Mouse (Mus musculus): Measurements from ENCODE around the gene Grb7.

DNA sequence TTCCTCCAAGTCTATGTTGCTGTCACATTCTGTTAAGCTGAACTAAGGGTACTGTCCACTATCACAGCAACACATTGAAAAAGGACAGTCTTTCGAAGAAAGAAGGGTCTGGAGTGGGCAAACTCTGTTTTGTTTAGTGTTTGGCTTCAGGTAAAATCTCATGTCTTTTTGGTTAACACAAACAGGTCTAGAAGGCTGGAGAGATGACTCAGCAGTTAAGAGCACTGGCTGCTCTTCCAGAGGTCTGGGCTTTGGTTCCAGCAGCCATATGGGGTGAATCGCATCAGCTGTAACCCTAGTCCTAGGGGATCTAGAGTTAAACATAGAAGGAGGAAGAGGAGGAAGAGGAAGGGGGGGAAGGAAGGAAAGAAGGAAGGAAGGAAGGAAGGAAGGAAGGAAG, 39.6 kb downstream of the Grb7 start:
- TF ChIP-seq CTCF (IDR thresholded peaks at IDR 0.05; ENCODE audit: low read depth, low read length) (no peak), POLR2A (IDR thresholded peaks at IDR 0.05; ENCODE audit: borderline replicate concordance, low read depth, low read length) (no peak)

All from bone marrow macrophage, adult 2 months (primary cell).